Mouse (Mus musculus) ES-Bruce4 (cell line): ENCODE measurements at regions not wholly inside any gene's neighbourhood (a gene's known extent, or its start where the extent isn't known, plus 50 kb on each side); places are given as distances from the start of the nearest gene placed in this dataset.

ENCODE experiments used
- H3K27ac ChIP-seq: 2 replicates; pipeline ENCODE4 v1.5.1; 2012; ENCODE audit warnings: low read length, inconsistent platforms; ENCODE audit not compliant: insufficient read depth
- H3K27me3 ChIP-seq: 2 replicates; pipeline ENCODE4 v1.6.1; 2012; ENCODE audit warnings: mild to moderate bottlenecking, low read length, inconsistent platforms; ENCODE audit not compliant: control insufficient read depth, poor library complexity, insufficient read depth, severe bottlenecking
- H3K36me3 ChIP-seq: 2 replicates; pipeline ENCODE4 v1.6.1; 2012; ENCODE audit warnings: inconsistent platforms, mild to moderate bottlenecking, low read length, moderate library complexity; ENCODE audit not compliant: control insufficient read depth, poor library complexity, insufficient read depth, severe bottlenecking
- H3K4me1 ChIP-seq: one replicate; pipeline ENCODE4 v1.8.1; 2011; ENCODE audit warnings: low read length; ENCODE audit not compliant: control insufficient read depth, insufficient read depth
- H3K4me3 ChIP-seq: 2 replicates; pipeline ENCODE4 v1.5.1; 2011; ENCODE audit warnings: low read depth, mild to moderate bottlenecking, low read length
- H3K9ac ChIP-seq: 2 replicates; pipeline ENCODE4 v1.6.1; 2012; ENCODE audit warnings: low read depth, mild to moderate bottlenecking, inconsistent platforms; ENCODE audit not compliant: poor library complexity, severe bottlenecking
- H3K9me3 ChIP-seq: replicated peaks from 2 replicates; pipeline ENCODE4 v1.6.1; 2012; ENCODE audit warnings: mild to moderate bottlenecking, low read length, inconsistent platforms; ENCODE audit not compliant: control insufficient read depth, poor library complexity, insufficient read depth, severe bottlenecking
- CTCF ChIP-seq: IDR thresholded peaks from one replicate; pipeline ENCODE4 v1.8.1; 2011; ENCODE audit warnings: low read depth, low read length
- EP300 ChIP-seq: IDR thresholded peaks from 2 replicates; pipeline ENCODE4 v1.6.1; 2011; ENCODE audit warnings: low read depth, low read length; ENCODE audit not compliant: insufficient read depth
- POLR2A ChIP-seq: IDR thresholded peaks from one replicate; pipeline ENCODE4 v1.8.1; 2011; ENCODE audit warnings: low read length; ENCODE audit not compliant: insufficient read depth

DNA sequence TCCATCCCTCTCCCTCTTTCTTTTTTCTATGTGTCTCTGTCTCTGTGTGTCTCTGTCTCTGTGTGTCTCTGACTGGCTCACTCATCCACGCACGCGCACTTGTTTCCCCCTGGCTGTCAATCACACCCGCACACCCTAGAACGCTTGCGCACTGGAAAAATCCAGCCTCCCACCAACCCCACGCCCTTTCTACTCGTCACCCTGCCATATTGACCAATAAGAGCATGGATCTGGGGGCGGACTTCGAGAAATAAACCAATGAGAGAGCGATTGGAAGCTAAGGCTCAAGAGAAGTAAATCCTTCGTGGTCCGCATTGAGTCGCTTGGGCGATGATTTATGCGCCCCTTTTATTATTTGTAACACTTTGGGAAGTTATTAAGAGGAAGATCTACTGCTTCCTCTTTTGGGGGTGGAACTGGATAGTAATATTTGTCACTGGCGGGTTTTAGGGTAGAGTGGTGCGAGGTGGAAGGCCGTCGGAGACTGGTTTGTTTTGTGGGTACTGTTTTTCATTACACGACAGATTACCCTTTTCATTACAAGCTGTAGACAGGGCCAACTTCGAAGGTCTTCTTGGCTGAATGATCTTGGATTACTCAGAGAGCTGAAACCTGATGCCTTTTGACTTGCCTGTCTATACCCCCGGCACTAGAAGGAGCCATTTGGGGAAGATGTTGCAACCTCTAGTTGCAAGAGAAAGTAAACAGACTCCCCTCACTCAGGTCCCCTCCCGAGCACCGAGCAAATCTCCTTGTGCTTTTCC, 259.4 kb upstream of the Nfe2l3 start:
- H3K27me3 ChIP-seq: peaks cover 31% of the 10 kb centered on the region
- no peaks in the 10 kb centered on the region for H3K9me3 ChIP-seq
- H3K9ac ChIP-seq: peak overlapping the region; percentile 55; the same call in 1 of the 2 replicates
- H3K27ac ChIP-seq: no peak overlapping the region; the same call in 1 of the 2 replicates
- no peaks in the 10 kb centered on the region for H3K36me3 ChIP-seq
- H3K4me3 ChIP-seq: peak overlapping the region; percentile 63
- TF ChIP-seq POLR2A: no peak
- no peak for TF ChIP-seq CTCF
- TF ChIP-seq EP300: no peak
- H3K4me1 ChIP-seq: no peaks in the 10 kb centered on the region

DNA sequence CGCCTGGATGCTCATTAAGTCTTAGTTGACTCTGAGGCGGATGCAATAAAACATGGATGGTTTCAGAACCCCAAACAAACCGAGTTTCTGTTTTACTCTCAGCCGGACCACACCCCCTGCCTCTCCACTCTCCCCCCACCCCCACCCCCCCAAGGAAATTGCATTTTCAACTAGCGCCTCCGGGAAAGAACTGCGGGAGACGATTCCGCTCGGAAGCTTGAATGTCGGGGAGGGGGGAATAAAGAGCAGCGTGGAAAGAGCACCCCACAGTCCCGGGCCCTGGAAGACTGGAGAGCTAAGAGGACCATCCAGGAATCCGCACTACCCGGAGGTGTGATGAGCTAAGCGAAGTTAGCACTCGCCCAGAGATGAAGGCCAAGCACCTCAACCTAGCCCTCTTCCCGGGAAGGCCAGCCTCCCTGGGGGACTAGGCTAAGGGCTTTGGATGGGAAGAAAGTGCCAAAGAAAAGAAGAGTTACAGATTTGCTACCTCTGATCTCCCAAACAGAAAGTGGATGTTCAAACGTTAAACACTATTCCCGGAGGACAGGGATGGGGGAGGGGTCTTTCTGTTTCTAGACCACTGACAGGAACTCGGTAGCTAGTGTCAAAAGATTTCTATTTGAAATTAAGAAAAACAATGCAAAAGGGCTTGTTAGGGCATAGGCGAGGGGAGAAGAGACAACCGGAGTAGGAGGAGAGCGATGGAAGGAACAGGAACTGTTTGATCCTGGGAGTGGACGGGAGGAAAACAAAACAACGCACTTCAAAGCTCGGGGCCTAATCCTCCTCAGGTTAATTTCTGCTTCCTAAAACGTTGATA, 258.6 kb upstream of the Nfe2l3 start:
- H3K27me3 ChIP-seq: peaks cover 28% of the 10 kb centered on the region
- no peaks in the 10 kb centered on the region for H3K4me1 ChIP-seq
- no peaks in the 10 kb centered on the region for H3K9me3 ChIP-seq
- peak overlapping the region; percentile 55 for H3K9ac ChIP-seq
- peak overlapping the region; percentile 63 for H3K4me3 ChIP-seq
- H3K36me3 ChIP-seq: no peaks in the 10 kb centered on the region
- peak overlapping the region; percentile 31 for H3K27ac ChIP-seq
- TF ChIP-seq CTCF (no peak), POLR2A (no peak), EP300 (no peak)

DNA sequence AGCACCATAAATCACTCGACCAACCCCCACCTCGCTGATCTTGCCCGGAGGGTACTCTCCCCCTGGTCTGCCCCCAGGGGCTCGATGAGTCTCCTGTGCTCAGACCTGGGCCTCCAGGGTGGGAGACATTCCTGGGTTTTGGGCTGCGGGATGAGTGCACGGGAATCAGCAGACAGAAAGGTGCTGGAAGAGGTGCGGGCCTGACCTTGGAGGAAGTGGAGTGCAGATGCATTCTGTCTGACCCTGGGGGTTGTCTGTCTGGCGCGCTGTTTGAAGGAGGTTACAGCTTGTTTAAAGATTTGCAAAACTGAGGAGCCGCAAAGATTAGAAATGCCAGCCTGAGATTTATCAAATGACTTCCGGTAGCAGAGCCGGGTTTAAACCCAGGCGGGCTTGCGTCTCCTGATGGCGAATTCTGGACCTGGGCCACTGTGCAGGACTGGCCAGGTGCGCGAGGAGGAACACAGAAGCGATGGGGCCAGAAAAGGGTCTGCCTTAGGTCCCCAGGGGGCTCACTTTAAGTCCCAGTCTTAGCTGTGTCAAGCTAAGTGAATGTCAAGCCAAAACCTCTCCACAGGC, 257.9 kb upstream of the Nfe2l3 start:
- Histone ChIP-seq H3K27me3 (peaks cover 26% of the 10 kb centered on the region), H3K9me3 (no peaks in the 10 kb centered on the region), H3K4me1 (no peaks in the 10 kb centered on the region), H3K9ac (no peak overlapping the region), H3K36me3 (no peaks in the 10 kb centered on the region), H3K27ac (no peak overlapping the region), H3K4me3 (no peak overlapping the region)
- TF ChIP-seq POLR2A (no peak), EP300 (no peak), CTCF (no peak)

DNA sequence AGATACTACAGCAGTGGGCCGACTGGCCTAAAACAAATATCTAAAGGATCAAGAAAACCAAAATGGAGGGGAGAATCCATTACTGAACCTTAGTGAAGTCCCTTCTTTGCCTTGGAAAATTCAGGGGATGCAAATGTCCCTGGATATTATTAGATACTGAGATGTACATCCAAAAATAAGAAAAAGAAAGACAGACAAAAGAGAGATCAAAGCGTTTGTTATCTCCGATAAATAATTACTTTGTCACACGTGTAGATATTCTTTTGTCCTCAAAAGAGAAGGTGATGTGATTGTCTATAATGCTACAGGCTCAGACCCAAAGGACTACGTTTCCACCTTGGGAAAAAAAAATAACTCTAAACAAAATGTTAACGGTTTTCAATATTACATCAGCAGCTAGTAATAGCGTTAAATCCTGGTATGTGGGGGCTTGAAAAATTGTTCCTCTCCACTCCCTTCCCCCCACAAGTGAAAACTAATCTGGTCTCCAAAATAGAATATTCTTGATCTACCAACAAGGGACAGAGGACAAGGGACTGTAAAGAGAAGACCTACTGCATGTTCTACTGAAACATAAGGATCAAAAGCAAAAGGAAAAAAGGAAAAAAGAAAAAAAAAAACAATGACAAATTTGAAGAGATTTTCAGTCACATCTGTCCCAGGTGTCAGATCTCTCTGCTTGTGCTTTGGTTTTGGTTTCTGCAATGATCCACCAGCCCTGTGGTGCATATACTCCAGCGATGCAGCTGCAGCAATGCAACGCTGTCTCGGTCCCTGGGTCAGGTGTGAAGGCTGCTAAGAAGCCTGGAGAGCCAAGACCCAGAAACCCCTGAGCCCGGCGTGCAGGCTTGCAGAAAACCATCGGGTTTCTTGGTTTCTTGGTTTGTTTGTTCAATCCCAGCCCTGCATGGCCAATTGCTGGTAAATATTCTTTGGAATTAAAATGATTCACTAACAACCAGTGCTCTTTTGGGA, 256.6 kb upstream of the Nfe2l3 start:
- H3K27me3 ChIP-seq: peaks cover 25% of the 10 kb centered on the region
- no peaks in the 10 kb centered on the region for H3K9me3 ChIP-seq
- no peaks in the 10 kb centered on the region for H3K4me1 ChIP-seq
- no peak overlapping the region for H3K9ac ChIP-seq
- no peak overlapping the region for H3K27ac ChIP-seq
- no peaks in the 10 kb centered on the region for H3K36me3 ChIP-seq
- no peak overlapping the region for H3K4me3 ChIP-seq
- TF ChIP-seq CTCF (no peak), POLR2A (no peak), EP300 (no peak)

DNA sequence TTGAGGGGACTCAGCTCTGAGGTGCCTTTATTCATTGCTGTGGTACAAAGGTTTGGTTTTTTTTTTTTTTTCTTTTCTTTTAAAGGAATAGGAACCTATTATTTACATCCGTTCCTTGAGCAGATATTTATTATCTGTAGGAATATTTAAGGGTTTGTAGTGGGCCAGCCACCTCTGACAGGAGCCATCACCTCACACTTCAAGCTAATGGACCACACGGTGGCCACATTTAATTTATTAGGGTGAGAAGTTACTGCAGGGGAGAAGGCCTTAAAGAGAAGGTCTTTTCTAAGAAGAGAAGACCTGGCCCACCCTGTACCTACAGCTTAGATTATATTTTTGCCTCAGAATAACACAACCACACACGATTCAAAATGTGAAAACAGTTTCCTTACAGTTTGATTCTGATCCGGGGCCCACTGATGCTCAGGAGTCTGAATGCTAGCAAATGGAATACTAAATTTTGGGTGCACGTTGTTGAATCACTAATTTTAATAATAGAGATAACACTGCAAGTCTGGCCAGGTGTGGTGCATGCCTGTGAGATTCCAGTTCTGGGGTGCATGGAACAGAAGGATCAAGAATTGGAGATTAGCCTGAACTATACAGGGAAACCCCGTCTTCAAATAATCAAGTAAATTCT, 255.6 kb upstream of the Nfe2l3 start:
- Histone ChIP-seq H3K27ac (no peak overlapping the region), H3K4me1 (no peaks in the 10 kb centered on the region), H3K9me3 (no peaks in the 10 kb centered on the region), H3K9ac (no peak overlapping the region), H3K4me3 (no peak overlapping the region), H3K27me3 (peaks cover 24% of the 10 kb centered on the region), H3K36me3 (no peaks in the 10 kb centered on the region)
- TF ChIP-seq EP300 (no peak), POLR2A (no peak)
